In the genomic region with DNA sequence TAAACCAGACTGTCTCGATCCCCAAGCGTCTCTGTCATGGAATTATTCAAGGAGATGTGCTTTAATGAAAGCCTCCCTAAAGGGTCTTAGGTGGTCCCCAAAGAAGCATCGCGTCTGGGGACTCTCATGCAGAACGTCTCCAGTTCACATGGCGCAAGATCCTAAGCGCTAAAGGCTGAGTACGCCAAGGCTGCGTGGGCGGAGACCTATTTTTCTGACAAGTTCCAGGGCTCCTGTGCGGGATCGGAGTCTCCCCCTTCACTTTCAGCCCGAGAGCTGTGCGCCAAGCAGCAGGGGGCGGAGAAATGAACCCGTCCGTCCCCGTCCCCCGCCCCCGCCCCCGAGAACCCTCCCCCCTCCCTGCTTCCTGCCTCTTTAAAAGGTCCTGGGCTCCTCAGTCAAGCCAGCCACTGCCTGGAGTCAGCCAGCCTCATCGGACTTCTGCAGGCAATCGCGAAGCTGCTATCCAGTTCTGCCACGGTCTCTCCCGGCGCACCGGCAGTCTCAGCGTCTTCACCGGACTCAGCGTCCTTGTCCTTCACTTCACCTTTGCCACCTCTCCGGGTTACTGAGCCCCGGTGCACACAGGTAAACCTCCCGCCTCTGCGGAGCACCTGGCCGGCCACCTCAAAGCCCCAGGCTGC, we compare ENCODE assay signal across 8 mouse cellular contexts. TPM values are rescaled to one million over a fixed set of nuclear protein-coding genes. Genes with fewer than 3 reads are reported as not detected.
DNase-seq lines count a peak whose midpoint lies in the region; ATAC-seq and TF ChIP-seq lines count a peak whose summit lies in the region.

A gene (plus strand): TSS at position 389 of the 644 bp plus-strand sequence.

- TF ChIP-seq CTCF in liver, embryonic 14.5 days (IDR thresholded peaks at IDR 0.05; ENCODE audit: low read depth) = no peak

- H3K9ac ChIP-seq in forebrain, embryonic 12.5 days = peak within 1 kb of the TSS; percentile 58
- H3K9ac ChIP-seq in heart, embryonic 16.5 days (ENCODE audit: low read length) = peak within 1 kb of the TSS; percentile 62
- no peak within 1 kb of the TSS; the same call in 1 of the 2 replicates for H3K9ac ChIP-seq in liver, embryonic 14.5 days (replicated peaks)

- DNase-seq in B cell, adult 2 months = peak; percentile 11 to 32
- DNase-seq in brain, adult 2 months (ENCODE audit: low read depth, low spot score) = peak; percentile 79
- DNase-seq in kidney, postnatal 25 days = peak; percentile 86 to 91
- DNase-seq in liver, embryonic 14.5 days (ENCODE audit: low read depth in 3 of 3, low spot score in 3 of 3) = peak; percentile 4 to 37 (median 18)
- peak; percentile 78 for DNase-seq in neural tube, embryonic 10.5 days (ENCODE audit: extremely low spot score, low spot score)
- peak; percentile 80 for DNase-seq in testis, postnatal 10 days (ENCODE audit: low spot score)

- H3K4me3 ChIP-seq in forebrain, embryonic 12.5 days (replicated peaks) = peak within 1 kb of the TSS; percentile 51
- H3K4me3 ChIP-seq in heart, embryonic 16.5 days (ENCODE audit: low read length) = peak within 1 kb of the TSS; percentile 63
- peak within 1 kb of the TSS; percentile 42 to 53 for H3K4me3 ChIP-seq in liver, embryonic 14.5 days (ENCODE audit: insufficient read depth in 1 of 2, low read depth in 2 of 2, low read length in 2 of 2)

- no peaks in the 10 kb centered on the region for H3K9me3 ChIP-seq in forebrain, embryonic 12.5 days
- no peaks in the 10 kb centered on the region for H3K9me3 ChIP-seq in heart, embryonic 16.5 days (replicated peaks; ENCODE audit: control insufficient read depth, low read length)
- no peaks in the 10 kb centered on the region for H3K9me3 ChIP-seq in liver, embryonic 14.5 days (ENCODE audit: control insufficient read depth, low read length)

- no peak within 1 kb of the TSS for H3K27ac ChIP-seq in forebrain, embryonic 12.5 days
- H3K27ac ChIP-seq in heart, embryonic 16.5 days (ENCODE audit: low read length) = peak within 1 kb of the TSS; percentile 52
- no peak within 1 kb of the TSS for H3K27ac ChIP-seq in liver, embryonic 14.5 days

- under 1% methylated on average over 36 of the region's 36 CpGs for WGBS in forebrain, embryonic 12.5 days
- WGBS in heart, embryonic 16.5 days = 1% methylated on average over 34 of the region's 36 CpGs
- WGBS in liver, embryonic 14.5 days (ENCODE audit: insufficient replicate concordance) = 1% methylated on average over 36 of the region's 36 CpGs

- no peak for TF ChIP-seq EP300 in liver, embryonic 14.5 days (IDR thresholded peaks at IDR 0.05; ENCODE audit: low read depth)

- peak; percentile 72 for ATAC-seq in forebrain, embryonic 12.5 days (ENCODE audit: low FRiP score)
- peak; percentile 84 for ATAC-seq in heart, embryonic 16.5 days (replicated peaks; ENCODE audit: extremely low read depth, insufficient read depth, low FRiP score)
- peak; percentile 58 for ATAC-seq in liver, embryonic 14.5 days (ENCODE audit: insufficient read depth)

- peaks cover 4% of the 10 kb centered on the region; the same call in 1 of the 2 replicates for H3K36me3 ChIP-seq in forebrain, embryonic 12.5 days (replicated peaks)
- H3K36me3 ChIP-seq in heart, embryonic 16.5 days (ENCODE audit: control insufficient read depth, insufficient read depth) = no peaks in the 10 kb centered on the region
- H3K36me3 ChIP-seq in liver, embryonic 14.5 days (replicated peaks; ENCODE audit: control insufficient read depth, insufficient read depth, low read depth) = no peaks in the 10 kb centered on the region

- peaks cover 28% of the 10 kb centered on the region for H3K27me3 ChIP-seq in forebrain, embryonic 12.5 days
- peaks cover 6% of the 10 kb centered on the region for H3K27me3 ChIP-seq in heart, embryonic 16.5 days (ENCODE audit: control insufficient read depth, insufficient read depth, low read length)
- H3K27me3 ChIP-seq in liver, embryonic 14.5 days (ENCODE audit: control insufficient read depth, insufficient read depth, low read length) = no peaks in the 10 kb centered on the region

- H3K4me1 ChIP-seq in forebrain, embryonic 12.5 days = peaks cover 25% of the 10 kb centered on the region
- H3K4me1 ChIP-seq in heart, embryonic 16.5 days (ENCODE audit: control insufficient read depth, insufficient read depth, low read length) = peaks cover 12% of the 10 kb centered on the region
- H3K4me1 ChIP-seq in liver, embryonic 14.5 days (replicated peaks; ENCODE audit: control insufficient read depth in 2 of 2, insufficient read depth in 2 of 2, low read length in 1 of 2) = no peaks in the 10 kb centered on the region

- peak within 1 kb of the TSS; percentile 92 for H3K4me2 ChIP-seq in forebrain, embryonic 12.5 days
- peak within 1 kb of the TSS; percentile 82 for H3K4me2 ChIP-seq in heart, embryonic 16.5 days (ENCODE audit: low read depth, low read length)
- peak within 1 kb of the TSS; percentile 63 for H3K4me2 ChIP-seq in liver, embryonic 14.5 days (ENCODE audit: low read depth)

RNA-seq across cellular contexts. Expression of the gene that starts here (rescaled TPM):
- 31.7 and 40.6 TPM in 2 replicates for polyA plus RNA-seq in forebrain, embryonic 12.5 days (2016; fragmentation: Nextera tagmentation; extraction: Ambion mirVana)
- 20.0 and 33.8 TPM in 2 replicates for polyA plus RNA-seq in heart, embryonic 16.5 days (2015; fragmentation: Nextera tagmentation; extraction: Ambion mirVana)
- polyA plus RNA-seq in liver, embryonic 14.5 days (2012; rRNA removed) = 10.3 and 12.7 TPM in 2 replicates
- 24.2 and 33.8 TPM in 2 replicates for polyA plus RNA-seq in liver, embryonic 14.5 days (2014; fragmentation: Nextera tagmentation; extraction: Ambion mirVana)

Comparison
In these comparisons a context has a peak if more than half of its experiments do, and no peak if none do; other contexts are left out.
1. DNase-seq: peak in every context shown above with its lines; median percentile 88 in kidney, postnatal 25 days; 80 in testis, postnatal 10 days; 79 in brain, adult 2 months; 78 in neural tube, embryonic 10.5 days; 22 in B cell, adult 2 months; 18 in liver, embryonic 14.5 days.